Mouse (Mus musculus) forebrain, embryonic 12.5 days (tissue): ENCODE measurements around the gene Ank2. TPM values are rescaled to one million over a fixed set of nuclear protein-coding genes. Genes with fewer than 3 reads are reported as not detected.

Source experiments
- ATAC-seq: fragments of 200-750 bp; cut with Nextera tagmentation; 2 replicates; pipeline ENCODE4 v1.8.0; 2017; ENCODE audit warnings: moderate TSS enrichment; ENCODE audit not compliant: low FRiP score
- H3K27ac ChIP-seq: fragments of 300-500 bp; sonication (generic); 2 replicates; pipeline ENCODE4 v1.5.1; 2016; ENCODE audit warnings: mild to moderate bottlenecking
- H3K27me3 ChIP-seq: fragments of 300-500 bp; sonication (generic); 2 replicates; pipeline ENCODE4 v1.6.1; 2016; ENCODE audit warnings: mild to moderate bottlenecking
- H3K36me3 ChIP-seq: fragments of 300-500 bp; sonication (generic); replicated peaks from 2 replicates; pipeline ENCODE4 v1.6.1; 2016; ENCODE audit warnings: mild to moderate bottlenecking
- H3K4me1 ChIP-seq: fragments of 300-500 bp; sonication (generic); 2 replicates; pipeline ENCODE4 v1.6.1; 2016
- H3K4me2 ChIP-seq: fragments of 300-500 bp; sonication (generic); 2 replicates; pipeline ENCODE4 v1.6.1; 2016; ENCODE audit warnings: mild to moderate bottlenecking, moderate library complexity
- H3K4me3 ChIP-seq: fragments of 300-500 bp; sonication (generic); replicated peaks from 2 replicates; pipeline ENCODE4 v1.5.1; 2016; ENCODE audit warnings: mild to moderate bottlenecking
- H3K9ac ChIP-seq: fragments of 300-500 bp; sonication (generic); 2 replicates; pipeline ENCODE4 v1.6.1; 2016; ENCODE audit warnings: mild to moderate bottlenecking
- H3K9me3 ChIP-seq: fragments of 300-500 bp; sonication (generic); 2 replicates; pipeline ENCODE4 v1.6.1; 2016
- WGBS: fragments of 180-500 bp; shearing (Covaris S2); methylation state at CpG from one replicate; pipeline ENCODE4 v1.1.7; 2016; 5-methylcytosine and 5-hydroxymethylcytosine counted together
- polyA plus RNA-seq: library from polyadenylated mRNA; unstranded; fragments of >200 nt; fragmentation: Nextera tagmentation; extraction: Ambion mirVana; gene quantifications from 2 replicates; pipeline ENCODE4 v1.2.1, GENCODE M21; 2016

Ank2 gene
- polyA plus RNA-seq, 1 experiment from 2014 or later, result 121 TPM

- H3K4me3 ChIP-seq, result no peak overlapping the region
- ATAC-seq, result no peak
- H3K27ac ChIP-seq, result no peak overlapping the region
- no peaks in the 10 kb centered on the region for H3K4me1 ChIP-seq
- H3K9me3 ChIP-seq, result no peaks in the 10 kb centered on the region
- H3K4me2 ChIP-seq, result no peak overlapping the region
- WGBS, result 91% methylated on average over 12 of the region's 12 CpGs
- no peak overlapping the region for H3K9ac ChIP-seq
- H3K27me3 ChIP-seq, result 0 out of 2 replicates have a peak, but pooled peaks cover under 1% of the 10 kb centered on the region
- H3K36me3 ChIP-seq, result no peaks in the 10 kb centered on the region
Measured at GRCm38 (mm10) chr3:127170246-127170645, 328.9 kb downstream of the Ank2 start.

DNA sequence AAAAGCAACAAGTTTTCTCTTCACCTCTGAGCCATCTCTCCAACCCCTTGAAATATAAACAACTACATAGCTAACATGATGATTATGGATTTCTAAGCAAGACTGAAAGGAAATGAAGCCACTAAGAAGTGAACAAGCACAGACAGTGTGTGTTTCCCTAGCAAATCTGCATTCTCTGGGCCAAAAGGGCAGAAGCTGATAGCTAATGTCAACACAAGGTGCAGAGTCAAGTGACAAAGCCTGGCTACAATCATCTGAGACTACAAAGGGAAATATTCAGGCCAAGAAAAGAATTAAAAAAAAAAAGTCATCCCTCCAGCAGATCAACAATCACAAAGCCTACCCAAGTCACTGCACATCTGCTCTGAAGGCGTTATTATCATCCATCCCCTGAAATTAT is 330.0 kb downstream of the Ank2 start:
- no peak for ATAC-seq
- Histone ChIP-seq H3K36me3 (no peaks in the 10 kb centered on the region), H3K4me3 (no peak overlapping the region), H3K27ac (no peak overlapping the region), H3K9me3 (no peaks in the 10 kb centered on the region), H3K9ac (no peak overlapping the region), H3K4me1 (no peaks in the 10 kb centered on the region), H3K27me3 (peaks cover 10% of the 10 kb centered on the region), H3K4me2 (no peak overlapping the region)
- WGBS, result 68% methylated on average over 1 of the region's 1 CpGs

DNA sequence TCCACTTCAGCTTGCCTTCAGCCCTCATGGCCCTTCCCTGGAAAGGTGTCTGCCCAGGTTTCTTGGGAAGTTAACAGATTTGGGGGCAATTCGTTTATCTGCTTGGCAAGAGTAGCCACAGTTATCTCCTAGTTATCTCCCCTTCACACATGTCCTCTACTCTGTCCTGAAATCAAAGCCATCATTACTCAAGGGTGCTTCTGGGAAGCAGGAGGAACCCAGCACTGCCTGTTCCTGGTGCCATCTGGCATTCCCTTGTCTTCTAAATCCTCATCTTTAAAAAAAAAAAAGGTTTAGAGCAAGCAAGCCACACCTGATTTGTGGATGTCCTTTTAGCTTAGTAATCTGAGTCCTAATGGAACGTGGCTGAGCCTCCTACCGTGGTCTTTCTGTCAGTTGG is 335.4 kb downstream of the Ank2 start:
- H3K9ac ChIP-seq, result no peak overlapping the region
- peaks cover 16% of the 10 kb centered on the region for H3K4me1 ChIP-seq
- H3K4me2 ChIP-seq, result no peak overlapping the region
- no peaks in the 10 kb centered on the region for H3K36me3 ChIP-seq
- H3K9me3 ChIP-seq, result no peaks in the 10 kb centered on the region
- H3K4me3 ChIP-seq, result no peak overlapping the region
- no peak overlapping the region for H3K27ac ChIP-seq
- 52% methylated on average over 3 of the region's 3 CpGs for WGBS
- no peak for ATAC-seq
- H3K27me3 ChIP-seq, result peaks cover 21% of the 10 kb centered on the region

GRCm38 (mm10) chr3:127161998-127162712 is 337.0 kb downstream of the Ank2 start:
- no peak overlapping the region for H3K27ac ChIP-seq
- H3K4me3 ChIP-seq, result peak overlapping the region; percentile 61
- peaks cover 21% of the 10 kb centered on the region for H3K27me3 ChIP-seq
- WGBS, result under 1% methylated on average over 41 of the region's 41 CpGs
- H3K9ac ChIP-seq, result peak overlapping the region; percentile 70
- H3K36me3 ChIP-seq, result no peaks in the 10 kb centered on the region
- H3K9me3 ChIP-seq, result no peaks in the 10 kb centered on the region
- peak overlapping the region; percentile 100 for H3K4me2 ChIP-seq
- peak; percentile 90 for ATAC-seq
- H3K4me1 ChIP-seq, result peaks cover 16% of the 10 kb centered on the region

DNA sequence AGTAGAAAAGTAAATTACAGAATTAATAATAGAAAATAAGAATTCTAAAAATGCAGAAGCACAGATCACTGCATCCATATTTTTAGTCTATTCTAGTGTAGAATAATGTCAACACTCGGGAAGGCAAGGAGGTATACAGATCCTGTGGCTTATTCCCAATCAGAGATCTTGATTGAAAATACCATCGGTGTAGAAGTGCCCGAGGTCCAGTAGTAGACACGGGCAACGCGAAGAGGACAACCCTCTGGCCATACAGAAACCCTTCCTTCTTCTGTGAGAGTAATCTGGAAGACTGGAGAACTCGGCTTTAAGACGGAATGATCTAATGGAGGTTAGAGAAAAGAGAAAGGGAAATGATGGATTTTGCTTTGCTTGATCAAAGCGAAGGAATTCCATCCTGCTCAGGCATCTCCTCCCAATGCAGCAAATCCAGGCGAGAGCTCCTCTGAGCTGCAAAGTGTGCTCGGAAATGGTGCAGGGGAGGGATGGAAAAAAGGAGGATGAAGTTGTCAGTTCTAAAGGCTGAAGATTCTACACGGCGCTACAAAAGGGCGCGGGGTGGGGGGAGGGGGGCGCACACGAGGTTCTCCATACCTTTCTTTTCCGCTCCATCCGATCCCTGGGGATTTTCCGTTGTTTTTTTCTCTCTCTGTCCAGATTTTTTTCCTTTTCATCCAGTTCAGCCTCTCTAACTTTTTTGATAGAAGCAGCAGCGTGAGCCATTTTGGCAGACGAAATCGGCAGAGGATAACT is 337.9 kb downstream of the Ank2 start:
- H3K4me2 ChIP-seq, result peak overlapping the region; percentile 100
- no peaks in the 10 kb centered on the region for H3K9me3 ChIP-seq
- WGBS, result 4% methylated on average over 23 of the region's 23 CpGs
- ATAC-seq, result no peak
- peaks cover 16% of the 10 kb centered on the region for H3K4me1 ChIP-seq
- H3K27ac ChIP-seq, result no peak overlapping the region
- peak overlapping the region; percentile 61 for H3K4me3 ChIP-seq
- peaks cover 21% of the 10 kb centered on the region for H3K27me3 ChIP-seq
- no peaks in the 10 kb centered on the region for H3K36me3 ChIP-seq
- H3K9ac ChIP-seq, result peak overlapping the region; percentile 70

DNA sequence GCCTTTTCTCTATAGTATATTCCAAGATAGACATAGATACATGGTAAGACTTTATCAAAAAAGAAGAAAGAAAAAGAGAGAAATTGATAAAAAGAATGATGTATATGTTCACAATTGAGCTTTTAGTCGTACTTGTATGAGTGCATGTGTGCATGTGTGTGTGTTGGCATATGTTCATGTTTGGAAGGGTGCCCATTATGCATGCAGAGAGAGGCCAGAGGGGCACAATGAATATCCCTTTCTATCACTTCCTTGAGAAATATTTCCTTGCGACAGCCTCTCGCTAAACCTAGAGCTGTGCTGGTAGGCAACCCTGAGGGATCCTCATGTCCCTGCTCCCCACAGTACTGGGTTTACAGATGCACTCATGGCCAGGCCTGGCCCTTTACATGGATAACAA is 341.4 kb downstream of the Ank2 start:
- Histone ChIP-seq H3K36me3 (no peaks in the 10 kb centered on the region), H3K9ac (no peak overlapping the region), H3K9me3 (no peaks in the 10 kb centered on the region), H3K27ac (no peak overlapping the region), H3K4me2 (no peak overlapping the region), H3K27me3 (peaks cover 2% of the 10 kb centered on the region; the same call in 1 of the 2 replicates), H3K4me3 (no peak overlapping the region), H3K4me1 (peaks cover 14% of the 10 kb centered on the region)
- WGBS, result 91% methylated on average over 3 of the region's 3 CpGs
- no peak for ATAC-seq

GRCm38 (mm10) chr3:127156080-127156479 is 343.1 kb downstream of the Ank2 start:
- H3K4me1 ChIP-seq, result peaks cover under 1% of the 10 kb centered on the region; the same call in 1 of the 2 replicates
- H3K27ac ChIP-seq, result no peak overlapping the region
- no peak overlapping the region for H3K4me2 ChIP-seq
- no peak for ATAC-seq
- no peaks in the 10 kb centered on the region for H3K36me3 ChIP-seq
- H3K9ac ChIP-seq, result no peak overlapping the region
- H3K9me3 ChIP-seq, result no peaks in the 10 kb centered on the region
- 91% methylated on average over 9 of the region's 9 CpGs for whole genome bisulfite sequencing
- no peaks in the 10 kb centered on the region for H3K27me3 ChIP-seq
- H3K4me3 ChIP-seq, result no peak overlapping the region

DNA sequence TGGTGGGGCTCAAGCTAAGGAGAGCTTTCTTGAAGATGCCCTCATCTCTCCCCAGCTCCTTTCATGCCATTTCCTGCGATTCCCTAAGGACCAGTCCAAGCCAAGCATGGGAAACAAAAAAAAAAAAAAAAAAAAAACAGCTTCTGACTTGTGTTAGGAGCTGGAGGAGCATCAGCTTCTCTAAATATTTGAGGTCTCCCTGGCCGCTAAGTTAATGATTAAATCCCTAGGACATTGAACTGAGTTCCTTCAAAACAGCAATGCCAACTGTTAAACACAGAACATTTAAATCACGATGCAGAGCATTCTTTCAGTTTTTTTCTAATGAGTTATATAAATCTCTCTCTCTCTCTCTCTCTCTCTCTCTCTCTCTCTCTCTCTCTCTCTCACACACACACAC is 345.3 kb downstream of the Ank2 start:
- no peaks in the 10 kb centered on the region for H3K4me1 ChIP-seq
- no peak for ATAC-seq
- H3K4me3 ChIP-seq, result no peak overlapping the region
- no peaks in the 10 kb centered on the region for H3K36me3 ChIP-seq
- H3K9ac ChIP-seq, result no peak overlapping the region
- no peaks in the 10 kb centered on the region for H3K9me3 ChIP-seq
- 89% methylated on average over 3 of the region's 3 CpGs for WGBS
- H3K27ac ChIP-seq, result no peak overlapping the region
- H3K27me3 ChIP-seq, result no peaks in the 10 kb centered on the region
- no peak overlapping the region for H3K4me2 ChIP-seq

DNA sequence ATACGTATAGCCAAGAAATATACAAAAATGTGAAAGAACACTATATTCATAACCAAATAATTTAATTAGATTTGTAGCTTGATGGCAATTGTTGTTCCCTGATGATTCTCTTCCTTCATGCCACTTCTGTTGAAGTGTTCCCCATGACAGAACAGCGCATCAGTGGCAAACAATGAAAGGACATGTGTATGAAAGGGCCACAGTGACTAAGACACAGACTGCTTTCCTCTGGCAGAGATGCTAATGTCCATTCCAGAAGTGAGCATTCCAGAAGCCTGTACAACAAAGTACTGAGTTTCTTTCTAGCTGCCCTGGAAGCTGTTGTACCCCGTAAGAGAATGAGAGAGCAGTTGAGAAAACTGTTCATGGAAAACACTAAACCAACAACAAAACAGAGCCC is 345.7 kb downstream of the Ank2 start:
- Histone ChIP-seq H3K9me3 (no peaks in the 10 kb centered on the region), H3K27me3 (no peaks in the 10 kb centered on the region), H3K4me1 (no peaks in the 10 kb centered on the region), H3K9ac (no peak overlapping the region), H3K4me3 (no peak overlapping the region), H3K36me3 (no peaks in the 10 kb centered on the region), H3K4me2 (no peak overlapping the region), H3K27ac (no peak overlapping the region)
- 87% methylated on average over 3 of the region's 3 CpGs for WGBS
- no peak for ATAC-seq

- WGBS, result 87% methylated on average over 3 of the region's 3 CpGs
- no peak for ATAC-seq
Measured at GRCm38 (mm10) chr3:127148648-127149047, 350.5 kb downstream of the Ank2 start.

DNA sequence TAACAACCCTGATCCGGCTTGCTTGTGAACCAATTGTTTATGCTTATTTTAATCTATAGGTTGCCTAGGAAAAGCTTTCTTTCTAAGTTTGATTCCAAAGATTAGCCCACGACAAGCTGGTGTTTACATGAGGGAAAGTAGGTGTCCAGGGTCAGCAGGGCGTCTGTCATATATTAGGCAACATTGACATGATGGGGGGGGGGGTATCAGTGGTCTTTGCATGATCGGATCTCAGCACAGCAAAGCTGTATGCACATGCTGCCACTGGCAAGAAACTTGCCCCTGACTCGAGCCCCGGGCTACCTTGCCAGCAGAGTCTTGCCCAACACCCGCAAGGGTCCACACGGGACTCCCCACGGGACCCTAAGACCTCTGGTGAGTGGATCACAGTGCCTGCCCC is 358.6 kb downstream of the Ank2 start:
- no peak for ATAC-seq
- Histone ChIP-seq H3K9ac (no peak overlapping the region), H3K9me3 (no peaks in the 10 kb centered on the region), H3K27me3 (no peaks in the 10 kb centered on the region), H3K4me3 (no peak overlapping the region), H3K36me3 (no peaks in the 10 kb centered on the region), H3K4me1 (0 out of 2 replicates have a peak, but pooled peaks cover 3% of the 10 kb centered on the region), H3K27ac (no peak overlapping the region), H3K4me2 (no peak overlapping the region)
- WGBS, result 90% methylated on average over 9 of the region's 9 CpGs

More at GRCm38 (mm10) chr3:127148648-127149047, 350.5 kb downstream of the Ank2 start:
- no peak overlapping the region for H3K4me2 ChIP-seq
- H3K4me1 ChIP-seq, result no peaks in the 10 kb centered on the region
- H3K27me3 ChIP-seq, result no peaks in the 10 kb centered on the region
- H3K4me3 ChIP-seq, result no peak overlapping the region
- no peaks in the 10 kb centered on the region for H3K36me3 ChIP-seq
- H3K27ac ChIP-seq, result no peak overlapping the region
- H3K9ac ChIP-seq, result no peak overlapping the region
- no peaks in the 10 kb centered on the region for H3K9me3 ChIP-seq

DNA sequence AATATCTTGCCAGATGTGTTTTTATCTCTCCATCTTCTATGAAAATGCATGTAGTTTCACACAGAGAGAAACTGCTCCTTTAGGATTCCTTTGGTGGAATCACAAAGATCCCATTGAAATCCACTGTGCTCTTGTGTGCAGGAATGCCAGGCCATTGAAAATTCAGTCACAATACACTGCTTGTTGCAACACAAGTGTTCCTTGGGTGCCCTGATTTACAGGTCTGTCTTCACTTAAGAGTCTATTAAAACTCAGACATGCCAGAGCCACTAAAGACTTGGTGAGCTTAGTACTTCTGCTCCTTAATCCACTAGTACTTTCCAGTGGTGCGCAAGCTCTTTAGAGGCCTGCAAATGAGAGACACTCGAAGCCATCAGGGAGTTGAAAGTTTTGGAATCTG is 359.5 kb downstream of the Ank2 start:
- Histone ChIP-seq H3K9me3 (no peaks in the 10 kb centered on the region), H3K9ac (no peak overlapping the region), H3K4me2 (no peak overlapping the region), H3K36me3 (no peaks in the 10 kb centered on the region), H3K4me1 (0 out of 2 replicates have a peak, but pooled peaks cover 3% of the 10 kb centered on the region), H3K27me3 (no peaks in the 10 kb centered on the region), H3K4me3 (no peak overlapping the region), H3K27ac (no peak overlapping the region)
- 63% methylated on average over 2 of the region's 2 CpGs for WGBS
- no peak for ATAC-seq
